Mouse (Mus musculus) CH12.LX (cell line): ENCODE measurements around the gene Ppp4r3b.

Source experiments
- CTCF ChIP-seq, 2 experiments: IDR thresholded peaks in 1 of 2; conservative IDR thresholded peaks in 1 of 2; 2 replicates each; pipeline ENCODE4 v1.5.1; 2011 to 2012; ENCODE audit warnings: low read depth in 2 of 2, low read length in 2 of 2, improper control_type of control experiment in 1 of 2, inconsistent platforms in 1 of 2, mild to moderate bottlenecking in 1 of 2, moderate library complexity in 1 of 2
- ELF1 ChIP-seq: IDR thresholded peaks from 2 replicates; pipeline ENCODE4 v1.6.1; 2014; ENCODE audit warnings: low read depth, mild to moderate bottlenecking, inconsistent platforms, low read length, improper control_type of control experiment
- NELFE ChIP-seq: IDR thresholded peaks from 2 replicates; pipeline ENCODE4 v1.6.1; 2011; ENCODE audit warnings: low read depth, low read length, improper control_type of control experiment
- POLR2A ChIP-seq: IDR thresholded peaks from 2 replicates; pipeline ENCODE4 v1.6.1; 2011; ENCODE audit warnings: low read depth, mild to moderate bottlenecking, improper control_type of control experiment, low read length
- ZC3H11A ChIP-seq: IDR thresholded peaks from 2 replicates; pipeline ENCODE4 v1.6.1; 2012; ENCODE audit warnings: low read depth, mild to moderate bottlenecking, inconsistent platforms, low read length, improper control_type of control experiment
- ZNF384 ChIP-seq: IDR thresholded peaks from 2 replicates; pipeline ENCODE4 v1.6.1; 2012; ENCODE audit warnings: low read depth, low read length, improper control_type of control experiment, inconsistent platforms

GRCm38 (mm10) chr11:29241961-29242360, 69.3 kb downstream of the Ppp4r3b start:
- TF ChIP-seq ZC3H11A (no peak), ZNF384 (no peak), CTCF (conservative IDR thresholded peaks at IDR 0.05 in 1 of 2, IDR thresholded peaks at IDR 0.05 in 1 of 2; ENCODE audit: low read depth in 2 of 2, low read length in 2 of 2) (no peak), POLR2A (no peak), NELFE (no peak), ELF1 (no peak)
